Mouse (Mus musculus) stomach, postnatal 0 days (tissue): ENCODE results near the gene Mthfd1.

ENCODE experiments used
- CTCF ChIP-seq: IDR thresholded peaks from 2 replicates; pipeline ENCODE4 v1.5.1; 2016; ENCODE audit warnings: antibody characterized with exemption, low read depth, mild to moderate bottlenecking, moderate library complexity
- EP300 ChIP-seq: optimal IDR thresholded peaks from 2 replicates; pipeline ENCODE3; 2016; ENCODE audit warnings: antibody characterized with exemption

- TF ChIP-seq CTCF (no peak), EP300 (no peak)
Observed at GRCm38 (mm10) chr12:76335641-76336040, 80.5 kb downstream of the Mthfd1 start.
